Mouse (Mus musculus) ES-E14 (cell line): Measurements from ENCODE around the gene Sgms1.

Experiments used
- CHD2 ChIP-seq: IDR thresholded peaks from 2 replicates; pipeline ENCODE4 v1.6.1; 2014; ENCODE audit warnings: mild to moderate bottlenecking, low read depth, low read length, inconsistent platforms
- HCFC1 ChIP-seq: IDR thresholded peaks from 2 replicates; pipeline ENCODE4 v1.6.1; 2012; ENCODE audit warnings: low read length, inconsistent platforms, borderline replicate concordance; ENCODE audit not compliant: insufficient read depth
- MAFK ChIP-seq: IDR thresholded peaks from 2 replicates; pipeline ENCODE4 v1.6.1; 2014; ENCODE audit warnings: mild to moderate bottlenecking, low read depth, low read length, inconsistent platforms; ENCODE audit not compliant: insufficient read depth
- ZC3H11A ChIP-seq: IDR thresholded peaks from 2 replicates; pipeline ENCODE4 v1.6.1; 2012; ENCODE audit warnings: low read depth, mild to moderate bottlenecking, inconsistent platforms, low read length, borderline replicate concordance
- ZNF384 ChIP-seq: IDR thresholded peaks from 2 replicates; pipeline ENCODE4 v1.6.1; 2012; ENCODE audit warnings: low read depth, low read length, inconsistent platforms

DNA sequence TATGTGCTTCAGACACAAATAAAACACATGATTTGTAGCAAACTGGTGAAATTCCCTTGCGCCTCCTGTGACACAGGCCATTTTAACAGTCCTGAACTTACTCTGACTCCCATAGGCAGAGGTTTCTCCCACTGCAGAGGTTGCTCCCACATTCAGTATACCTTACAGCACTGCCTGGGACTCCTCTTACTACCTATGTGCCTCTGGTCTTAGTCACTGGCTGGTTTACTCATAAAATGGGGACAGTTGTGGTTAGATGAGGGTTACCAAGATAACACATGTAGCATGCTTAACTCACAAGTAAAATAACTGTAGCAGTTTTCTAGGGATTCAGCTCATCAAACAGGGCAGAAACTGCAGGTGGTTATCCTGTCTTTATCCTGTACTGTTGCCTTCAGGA lies 268.7 kb downstream of the Sgms1 start:
- TF ChIP-seq HCFC1, result no peak
- no peak for TF ChIP-seq MAFK
- TF ChIP-seq ZC3H11A, result no peak
- TF ChIP-seq CHD2, result no peak
- TF ChIP-seq ZNF384, result no peak
